Mouse (Mus musculus) forebrain, embryonic 14.5 days (tissue): ENCODE data around the gene Gm13283. TPM values are rescaled to one million over a fixed set of nuclear protein-coding genes. Genes with fewer than 3 reads are reported as not detected.
A peak's percentile ranks its signal among the peaks of the same experiment; 100 is the strongest.
"Not testable (repeated sequence)": the region's sequence is repeated elsewhere in the genome, so short reads cannot be mapped to it uniquely, and the experiment has no call there.

Experiments used
- ATAC-seq: fragments of 200-750 bp; cut with Nextera tagmentation; 2 replicates; pipeline ENCODE4 v1.8.0; 2017; ENCODE audit warnings: mild to moderate bottlenecking, moderate library complexity
- DNase-seq: peaks from one replicate; pipeline ENCODE4 v3.0.0-alpha.2; 2015; ENCODE audit warnings: low spot score
- H3K27ac ChIP-seq: fragments of 300-500 bp; sonication (generic); 2 replicates; pipeline ENCODE4 v1.5.1; 2014; ENCODE audit warnings: low read depth, mild to moderate bottlenecking, control low read depth, low read length, moderate library complexity
- H3K27me3 ChIP-seq: fragments of 300-500 bp; sonication (generic); replicated peaks from 2 replicates; pipeline ENCODE4 v1.6.1; 2014; ENCODE audit warnings: low read length, control low read depth, mixed read lengths; ENCODE audit not compliant: control insufficient read depth, insufficient read depth
- H3K36me3 ChIP-seq: fragments of 300-500 bp; sonication (generic); 2 replicates; pipeline ENCODE4 v1.6.1; 2014; ENCODE audit warnings: low read length, control low read depth; ENCODE audit not compliant: control insufficient read depth, insufficient read depth
- H3K4me1 ChIP-seq: fragments of 300-500 bp; sonication (generic); 2 replicates; pipeline ENCODE4 v1.6.1; 2014; ENCODE audit warnings: antibody characterized with exemption, low read length, control low read depth; ENCODE audit not compliant: control insufficient read depth, insufficient read depth
- H3K4me2 ChIP-seq: fragments of 300-500 bp; sonication (generic); 2 replicates; pipeline ENCODE4 v1.6.1; 2014; ENCODE audit warnings: mild to moderate bottlenecking, control low read depth, low read length
- H3K4me3 ChIP-seq: fragments of 300-500 bp; sonication (generic); 2 replicates; pipeline ENCODE4 v1.5.1; 2014; ENCODE audit warnings: low read depth, low read length, control low read depth
- H3K9ac ChIP-seq: fragments of 300-500 bp; sonication (generic); 2 replicates; pipeline ENCODE4 v1.6.1; 2014; ENCODE audit warnings: mild to moderate bottlenecking, low read length, control low read depth, moderate library complexity
- H3K9me3 ChIP-seq: fragments of 300-500 bp; sonication (generic); replicated peaks from 2 replicates; pipeline ENCODE4 v1.6.1; 2016; ENCODE audit warnings: low read length, control low read depth, mixed read lengths; ENCODE audit not compliant: control insufficient read depth
- WGBS: fragments of 180-500 bp; shearing (Covaris S2); extraction: QIAGEN DNeasy Blood & Tissue Kit; methylation state at CpG from one replicate; pipeline ENCODE4 v1.1.7; 2014; 5-methylcytosine and 5-hydroxymethylcytosine counted together
- polyA plus RNA-seq: library from polyadenylated mRNA; unstranded; fragments of >200 nt; fragmentation: Nextera tagmentation; extraction: Ambion mirVana; gene quantifications from 2 replicates; pipeline ENCODE4 v1.2.1, GENCODE M21; 2014

The Gm13283 gene
- not detected in 2 replicates for polyA plus RNA-seq

GRCm38 (mm10) chr4:88759610-88760268 is at the start of gene Gm13283:
Gm13283 (plus strand) TSS chr4:88760119.
- not testable (repeated sequence) for H3K27me3 ChIP-seq, DNase-seq, H3K36me3 ChIP-seq, ATAC-seq, H3K9ac ChIP-seq, H3K27ac ChIP-seq, H3K9me3 ChIP-seq, H3K4me1 ChIP-seq
- H3K4me3 ChIP-seq: peak within 1 kb of the TSS; percentile 29
- WGBS: 37% methylated on average over 7 of the region's 14 CpGs
- H3K4me2 ChIP-seq: peak within 1 kb of the TSS; percentile 52

GRCm38 (mm10) chr4:88714281-88714680 is 45.6 kb upstream of the Gm13283 start:
- no peak for ATAC-seq
- Histone ChIP-seq H3K4me3 (no peak overlapping the region), H3K4me2 (no peak overlapping the region), H3K9ac (no peak overlapping the region), H3K9me3 (no peaks in the 10 kb centered on the region), H3K27ac (no peak overlapping the region), H3K36me3 (peaks cover 22% of the 10 kb centered on the region), H3K4me1 (peaks cover 11% of the 10 kb centered on the region), H3K27me3 (no peaks in the 10 kb centered on the region)
- WGBS: 82% methylated on average over 1 of the region's 1 CpGs
- no peak for DNase-seq

GRCm38 (mm10) chr4:88715059-88715458 is 44.9 kb upstream of the Gm13283 start:
- peaks cover 14% of the 10 kb centered on the region for H3K4me1 ChIP-seq
- no peak for DNase-seq
- no peaks in the 10 kb centered on the region for H3K27me3 ChIP-seq
- no peaks in the 10 kb centered on the region for H3K9me3 ChIP-seq
- no peak overlapping the region for H3K4me2 ChIP-seq
- H3K4me3 ChIP-seq: no peak overlapping the region
- H3K27ac ChIP-seq: no peak overlapping the region
- no peak for ATAC-seq
- H3K36me3 ChIP-seq: peaks cover 24% of the 10 kb centered on the region
- no peak overlapping the region for H3K9ac ChIP-seq

GRCm38 (mm10) chr4:88718715-88719114 is 41.2 kb upstream of the Gm13283 start:
- H3K4me1 ChIP-seq: peaks cover 26% of the 10 kb centered on the region
- H3K9ac ChIP-seq: peak overlapping the region; percentile 37
- 67% methylated on average over 1 of the region's 1 CpGs for WGBS
- DNase-seq (no peak), ATAC-seq (no peak)
- H3K4me2 ChIP-seq: peak overlapping the region; percentile 56
- no peaks in the 10 kb centered on the region for H3K27me3 ChIP-seq
- no peak overlapping the region for H3K27ac ChIP-seq
- peak overlapping the region; percentile 22 for H3K4me3 ChIP-seq
- no peaks in the 10 kb centered on the region for H3K9me3 ChIP-seq
- H3K36me3 ChIP-seq: peaks cover 31% of the 10 kb centered on the region

- peaks cover 26% of the 10 kb centered on the region for H3K4me1 ChIP-seq
Observed at GRCm38 (mm10) chr4:88721791-88722721, 37.9 kb upstream of the Gm13283 start, which contains the start of the genes Gm26566 and Klhl9. Gm26566 (plus strand) TSS chr4:88721805. Klhl9 (minus strand) TSS chr4:88722465.

GRCm38 (mm10) chr4:88723497-88724090 is 36.3 kb upstream of the Gm13283 start:
- no peak overlapping the region for H3K4me2 ChIP-seq
- ATAC-seq (no peak), DNase-seq (no peak)
- H3K9me3 ChIP-seq: no peaks in the 10 kb centered on the region
- H3K4me1 ChIP-seq: peaks cover 19% of the 10 kb centered on the region
- H3K9ac ChIP-seq: no peak overlapping the region
- WGBS: 76% methylated on average over 8 of the region's 8 CpGs
- no peaks in the 10 kb centered on the region for H3K27me3 ChIP-seq
- peaks cover 13% of the 10 kb centered on the region for H3K36me3 ChIP-seq
- H3K4me3 ChIP-seq: no peak overlapping the region
- H3K27ac ChIP-seq: no peak overlapping the region

More at GRCm38 (mm10) chr4:88721791-88722721, 37.9 kb upstream of the Gm13283 start, which contains the start of the genes Gm26566 and Klhl9:
- peak within 1 kb of the TSS; percentile 99 for H3K9ac ChIP-seq
- WGBS: 1% methylated on average over 78 of the region's 82 CpGs
- H3K4me2 ChIP-seq: peak within 1 kb of the TSS; percentile 78
- peak within 1 kb of the TSS; percentile 96 for H3K27ac ChIP-seq
- ATAC-seq (peak; percentile 96), DNase-seq (peak; percentile 98)
- H3K9me3 ChIP-seq: no peaks in the 10 kb centered on the region
- peaks cover 19% of the 10 kb centered on the region for H3K36me3 ChIP-seq
- H3K27me3 ChIP-seq: no peaks in the 10 kb centered on the region
- peak within 1 kb of the TSS; percentile 92 for H3K4me3 ChIP-seq

GRCm38 (mm10) chr4:88726727-88727126 is 33.2 kb upstream of the Gm13283 start:
- ATAC-seq: no peak
- Histone ChIP-seq H3K9me3 (no peaks in the 10 kb centered on the region), H3K4me2 (no peak overlapping the region), H3K4me3 (no peak overlapping the region), H3K9ac (no peak overlapping the region), H3K4me1 (no peaks in the 10 kb centered on the region), H3K36me3 (no peaks in the 10 kb centered on the region), H3K27me3 (no peaks in the 10 kb centered on the region), H3K27ac (no peak overlapping the region)
- WGBS: 91% methylated on average over 6 of the region's 6 CpGs
- no peak for DNase-seq

- Histone ChIP-seq H3K27ac (no peak overlapping the region), H3K4me3 (no peak overlapping the region), H3K36me3 (no peaks in the 10 kb centered on the region), H3K9me3 (no peaks in the 10 kb centered on the region), H3K9ac (no peak overlapping the region), H3K4me2 (no peak overlapping the region), H3K27me3 (no peaks in the 10 kb centered on the region), H3K4me1 (no peaks in the 10 kb centered on the region)
- DNase-seq: peak; percentile 36
- ATAC-seq: no peak
- 3% methylated on average over 1 of the region's 1 CpGs for WGBS
Observed at GRCm38 (mm10) chr4:88727324-88727723, 32.6 kb upstream of the Gm13283 start.
